Mouse (Mus musculus) testis, postnatal 14 days (tissue): ENCODE data around the gene Pard3.

Experiments
- DNase-seq: peaks from one replicate; pipeline ENCODE4 v3.0.0; 2021; ENCODE audit warnings: low spot score

Gene Pard3

DNA sequence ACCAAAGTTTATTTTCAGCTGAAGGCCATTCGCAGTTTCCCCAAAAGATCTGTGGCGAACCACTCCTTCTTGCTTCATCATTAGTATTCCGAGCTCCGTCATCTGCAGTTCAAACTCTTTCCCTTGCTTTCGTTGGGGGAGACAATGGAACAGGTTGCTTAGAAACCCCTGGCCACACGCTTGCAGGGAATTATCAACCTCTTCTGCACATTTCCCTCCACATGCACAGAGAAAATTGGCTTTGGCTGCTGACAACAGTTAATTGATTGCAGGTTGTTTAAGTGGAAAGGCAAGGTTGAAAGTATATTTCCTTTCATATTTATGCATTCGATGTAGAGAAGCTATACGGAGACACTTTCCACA, 166.5 kb downstream of the Pard3 start:
- no peak for DNase-seq

DNA sequence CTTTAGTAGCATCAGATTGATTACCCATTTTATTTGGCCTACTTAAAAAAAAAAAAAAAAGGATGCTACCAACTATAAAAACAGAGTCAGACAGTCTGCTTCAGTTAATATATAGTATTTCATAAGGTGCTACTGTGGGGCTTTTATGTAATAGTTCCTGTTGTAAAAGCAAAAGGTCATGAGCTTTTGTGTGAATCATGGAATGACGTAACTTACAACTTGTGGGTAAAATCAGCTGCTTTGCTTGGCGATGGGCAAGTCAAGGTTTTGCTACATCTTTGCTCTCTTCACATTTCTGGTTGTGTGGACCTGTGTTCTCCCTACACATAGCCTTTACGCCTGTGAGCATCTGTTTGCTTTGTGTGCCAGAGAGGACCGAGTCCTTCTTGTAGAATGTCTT, 179.7 kb downstream of the Pard3 start:
- no peak for DNase-seq

DNA sequence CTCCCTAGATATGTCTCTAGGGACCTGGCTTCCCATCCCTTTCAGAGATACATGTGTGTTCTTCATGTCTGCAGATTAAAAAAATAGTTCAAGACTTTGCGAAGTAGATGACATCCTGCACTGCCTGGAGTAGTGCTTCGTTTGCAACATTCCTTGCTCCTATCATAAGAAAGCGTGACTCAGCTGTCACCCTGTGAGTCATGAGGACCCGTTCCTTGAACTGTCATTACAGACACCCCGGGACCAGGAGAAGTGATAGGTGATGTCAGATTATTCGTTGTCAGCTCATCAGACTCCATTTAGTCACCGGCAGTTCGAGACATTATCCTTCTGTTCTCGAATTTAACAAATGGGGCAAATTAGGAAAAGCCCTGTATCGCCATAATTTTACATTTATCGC, 180.1 kb downstream of the Pard3 start:
- no peak for DNase-seq

DNA sequence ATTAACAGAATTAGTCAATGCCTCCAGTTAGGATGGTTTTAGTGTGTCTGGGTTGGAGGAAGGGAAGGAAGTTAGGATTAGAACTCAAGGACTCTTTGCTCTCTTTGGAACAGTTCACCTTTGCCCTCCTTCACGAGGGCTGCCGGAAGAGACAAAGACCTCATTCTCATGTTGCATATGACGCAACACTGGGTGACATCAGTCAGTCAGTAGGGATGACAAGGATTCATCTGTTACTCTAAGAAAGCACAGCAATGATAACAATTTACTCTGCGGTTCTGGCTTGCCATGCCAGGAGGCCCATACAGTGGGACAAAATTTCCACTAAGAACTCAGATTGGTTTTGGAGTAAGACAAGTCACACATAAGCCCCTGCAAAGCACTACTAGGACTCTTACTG, 187.1 kb downstream of the Pard3 start:
- DNase-seq, result no peak

DNA sequence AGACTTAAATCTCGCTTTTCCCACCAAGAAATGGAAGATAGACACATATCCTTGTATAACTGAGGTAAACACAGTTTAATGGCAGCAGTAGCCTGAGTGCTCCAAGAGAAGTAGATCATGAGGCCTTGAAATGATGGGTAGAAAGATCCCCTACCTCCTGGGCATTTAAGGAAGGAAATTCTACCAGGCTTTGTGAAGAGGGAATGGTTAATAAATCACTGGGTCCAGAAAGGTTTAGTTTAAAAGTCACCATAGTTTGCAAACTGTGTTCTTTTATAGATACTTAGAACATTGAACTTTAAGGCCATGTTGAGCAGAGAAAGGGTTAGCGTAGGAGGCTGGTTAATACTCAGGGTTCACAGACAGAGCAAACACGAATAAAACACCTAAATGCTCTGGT, 187.8 kb downstream of the Pard3 start:
- DNase-seq, result no peak

DNA sequence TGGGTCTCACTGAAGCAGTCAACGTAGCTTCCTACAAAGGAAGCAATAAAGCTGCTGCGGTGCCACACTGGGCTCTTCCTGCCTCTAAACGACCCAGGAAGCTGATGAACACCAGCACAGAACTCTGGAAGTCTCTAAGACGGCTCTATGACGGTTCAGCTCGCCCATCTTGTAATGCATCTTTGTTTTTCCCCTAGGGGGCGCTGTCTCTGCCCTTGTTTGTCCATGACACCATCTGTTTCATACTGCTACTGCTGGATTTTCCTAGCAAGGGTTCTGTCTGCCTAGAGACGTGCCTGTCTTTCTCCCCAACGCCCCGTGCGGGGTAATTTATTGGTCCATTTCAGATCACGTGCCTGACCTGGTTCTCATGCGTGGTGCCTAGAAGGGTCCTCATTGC, 188.3 kb downstream of the Pard3 start:
- DNase-seq, result peak; percentile 53

DNA sequence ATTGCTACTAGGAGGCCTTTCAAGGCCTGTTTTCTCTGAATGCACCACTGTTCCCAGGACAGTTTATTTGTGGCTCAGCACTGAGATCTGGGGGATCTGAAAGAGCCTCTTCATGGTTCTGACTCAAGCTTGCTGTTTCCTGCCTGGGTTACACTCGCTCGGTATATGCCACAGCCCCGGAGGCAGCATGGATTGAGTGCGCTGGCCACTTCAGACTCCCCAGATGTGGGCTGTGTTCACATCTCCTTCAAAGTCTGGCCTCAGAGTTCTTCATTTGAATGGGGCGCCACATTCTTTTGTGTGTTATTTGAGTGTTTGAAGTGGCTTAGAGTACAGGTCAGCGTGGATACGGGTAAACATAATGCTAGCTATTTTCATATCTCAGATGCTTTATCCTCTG, 190.9 kb downstream of the Pard3 start:
- no peak for DNase-seq

DNA sequence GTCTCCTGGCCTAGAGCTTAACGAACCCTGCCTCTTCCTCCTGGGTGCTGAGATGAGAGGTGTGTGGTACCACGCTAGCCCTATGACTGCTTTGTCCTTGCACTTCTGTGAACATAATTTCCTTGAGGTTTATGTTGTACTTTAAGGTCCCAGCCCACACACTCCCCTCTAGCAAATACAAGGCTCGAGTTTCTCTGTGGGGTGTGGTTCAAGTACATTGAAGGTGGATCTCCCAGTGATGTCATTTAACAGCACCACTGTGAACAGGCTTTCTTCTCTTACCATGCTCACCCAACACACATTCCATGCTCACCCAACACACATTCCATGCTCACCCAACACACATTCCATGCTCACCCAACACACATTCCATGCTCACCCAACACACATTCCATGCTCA, 193.4 kb downstream of the Pard3 start:
- DNase-seq, result no peak

DNA sequence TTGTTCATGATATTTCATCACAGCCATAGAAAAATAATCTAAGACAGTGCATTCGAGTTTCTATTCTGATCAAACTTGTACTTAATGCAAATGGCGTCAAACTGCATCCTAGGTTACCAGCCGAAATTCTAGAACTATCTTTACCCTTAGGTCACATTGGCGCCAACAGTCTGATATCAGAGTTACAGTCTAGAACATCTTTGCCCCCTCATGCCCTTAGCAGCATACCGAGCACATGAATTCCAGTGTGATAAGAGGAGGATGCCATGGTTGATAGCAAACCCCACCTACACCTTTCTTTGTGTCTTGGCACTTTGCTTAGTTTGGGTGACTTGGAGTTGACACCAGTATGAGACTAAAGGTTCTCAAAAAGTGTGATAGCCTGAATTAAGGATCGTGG, 197.4 kb downstream of the Pard3 start:
- no peak for DNase-seq

DNA sequence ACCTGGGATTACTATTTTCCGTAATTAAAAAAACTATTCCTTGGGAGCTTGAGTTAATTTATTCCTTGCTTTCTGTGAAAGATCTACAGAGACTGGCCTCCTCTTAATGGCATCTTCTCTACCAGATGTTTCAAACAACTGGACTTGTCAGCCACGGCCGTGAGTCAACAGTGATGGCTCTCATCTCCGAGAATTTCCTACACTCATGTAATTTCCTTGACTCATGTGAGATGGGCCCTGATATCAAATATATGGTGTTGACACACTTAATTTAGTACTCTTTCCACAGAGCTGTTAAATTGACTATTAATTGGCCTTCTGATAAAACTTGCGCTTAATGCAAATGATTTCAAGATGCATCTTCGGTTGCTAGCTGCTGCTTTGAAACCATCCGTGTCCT, 198.3 kb downstream of the Pard3 start:
- DNase-seq, result no peak

DNA sequence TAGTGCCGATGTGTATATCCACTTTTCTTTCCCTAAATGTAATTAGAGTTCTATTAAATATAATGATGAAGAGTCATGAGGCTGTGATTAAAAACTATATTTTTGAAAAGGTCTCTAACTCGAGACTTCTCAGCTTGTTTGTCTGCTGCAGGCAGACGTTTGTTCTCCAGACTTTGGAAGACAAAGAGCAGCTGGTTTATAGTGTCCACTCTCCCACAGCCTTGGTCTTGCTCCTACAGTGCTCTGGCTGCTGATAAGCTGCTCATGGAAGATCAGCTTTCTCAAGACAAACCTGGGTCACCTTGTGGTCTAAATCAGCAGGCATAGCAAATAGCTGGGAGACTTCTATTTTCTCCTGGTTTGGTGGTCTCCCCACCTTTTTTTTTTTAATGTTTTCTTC, 198.7 kb downstream of the Pard3 start:
- no peak for DNase-seq

DNA sequence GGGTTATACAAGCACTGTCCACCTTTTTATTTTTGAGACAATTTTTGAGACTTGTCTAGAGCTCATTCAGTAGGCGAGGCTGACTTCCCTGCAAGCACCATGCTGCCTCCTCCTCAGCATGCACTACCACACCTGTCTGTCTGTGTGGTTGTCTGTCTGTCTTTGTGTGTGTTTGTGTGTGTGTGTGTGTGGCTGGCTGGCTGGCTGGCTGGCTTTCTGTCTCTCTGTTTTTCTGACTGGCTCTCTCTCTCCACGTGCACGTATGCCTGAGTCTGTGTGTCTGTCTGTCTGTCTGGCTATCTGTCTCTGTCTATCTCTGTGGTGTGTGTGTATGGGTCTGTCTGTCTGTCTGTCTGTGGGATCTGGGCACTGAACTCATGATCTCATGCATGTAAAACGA, 199.2 kb downstream of the Pard3 start:
- DNase-seq, result no peak

DNA sequence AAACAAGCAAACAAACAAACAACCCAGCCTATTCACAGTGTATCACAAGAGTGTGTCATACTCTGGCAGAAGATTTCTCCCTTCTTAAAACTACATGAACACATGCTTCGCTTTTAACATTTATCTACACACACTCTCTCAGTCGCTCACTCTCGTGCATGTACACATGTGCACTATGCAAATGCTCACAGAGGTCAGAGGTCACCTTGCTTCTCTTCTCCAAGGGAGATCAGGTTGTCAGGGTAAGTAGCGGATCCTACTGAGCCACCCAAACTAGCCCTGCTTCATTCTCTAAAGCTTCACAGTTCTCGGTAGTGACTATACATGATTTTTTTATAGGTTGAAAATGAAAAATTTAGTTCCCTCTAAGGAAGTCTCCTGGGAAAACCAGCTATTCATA, 199.8 kb downstream of the Pard3 start:
- no peak for DNase-seq

DNA sequence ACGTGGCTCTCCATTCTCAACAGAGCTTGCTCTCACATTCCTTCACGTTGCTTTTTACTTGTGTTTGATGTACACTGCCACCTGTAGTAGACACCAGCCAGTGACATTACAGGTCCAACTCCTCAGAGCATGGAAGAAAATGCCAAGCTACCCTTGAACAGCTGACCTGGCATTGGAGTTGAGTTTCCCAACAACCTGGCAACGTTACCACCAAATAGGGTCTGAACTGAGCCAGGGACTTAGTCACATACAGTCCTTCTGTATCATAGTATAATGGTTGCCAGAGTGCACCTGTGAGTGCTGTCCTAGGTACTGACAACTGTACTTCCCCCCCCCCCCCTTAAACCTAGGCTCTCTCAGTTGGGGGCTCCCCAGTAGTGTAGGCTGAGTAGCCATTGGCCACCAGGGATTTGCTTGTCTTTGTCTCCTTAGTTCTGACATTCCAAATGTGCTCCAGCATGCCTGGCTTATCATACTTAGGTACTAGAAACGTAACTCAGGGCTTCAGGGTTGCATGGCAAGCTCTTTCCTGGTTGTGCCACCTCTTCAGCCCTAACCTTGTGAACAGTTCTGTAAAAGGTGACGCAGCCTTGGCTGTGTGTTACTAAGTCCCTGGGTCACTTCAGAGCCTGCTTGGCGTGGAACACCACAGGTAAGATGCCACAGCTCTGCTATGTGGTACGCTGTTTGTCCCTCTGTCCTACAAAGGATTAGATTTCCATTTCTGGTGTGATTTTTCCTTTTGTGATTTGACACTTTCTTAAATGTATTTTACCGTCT, 201.2 kb downstream of the Pard3 start:
- DNase-seq, result no peak

DNA sequence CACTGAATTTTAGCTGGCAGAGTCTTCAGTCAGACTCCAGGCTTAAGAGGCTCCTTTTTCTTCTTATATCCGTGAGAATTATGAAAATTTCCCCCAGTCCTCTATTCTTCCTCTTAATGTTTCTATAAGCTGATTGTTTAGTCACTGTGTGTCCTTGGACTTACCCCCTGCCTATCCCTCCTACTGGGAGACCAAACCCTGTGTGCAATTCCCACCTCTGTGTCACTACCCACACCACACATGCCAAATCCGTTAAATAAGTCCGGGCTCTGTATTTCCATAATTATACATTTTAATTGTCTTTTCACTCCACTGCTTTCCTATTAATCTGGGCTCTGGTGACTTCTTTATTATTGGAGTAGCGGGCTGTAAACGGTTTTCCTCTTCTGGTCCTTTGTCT, 203.1 kb downstream of the Pard3 start:
- no peak for DNase-seq

DNA sequence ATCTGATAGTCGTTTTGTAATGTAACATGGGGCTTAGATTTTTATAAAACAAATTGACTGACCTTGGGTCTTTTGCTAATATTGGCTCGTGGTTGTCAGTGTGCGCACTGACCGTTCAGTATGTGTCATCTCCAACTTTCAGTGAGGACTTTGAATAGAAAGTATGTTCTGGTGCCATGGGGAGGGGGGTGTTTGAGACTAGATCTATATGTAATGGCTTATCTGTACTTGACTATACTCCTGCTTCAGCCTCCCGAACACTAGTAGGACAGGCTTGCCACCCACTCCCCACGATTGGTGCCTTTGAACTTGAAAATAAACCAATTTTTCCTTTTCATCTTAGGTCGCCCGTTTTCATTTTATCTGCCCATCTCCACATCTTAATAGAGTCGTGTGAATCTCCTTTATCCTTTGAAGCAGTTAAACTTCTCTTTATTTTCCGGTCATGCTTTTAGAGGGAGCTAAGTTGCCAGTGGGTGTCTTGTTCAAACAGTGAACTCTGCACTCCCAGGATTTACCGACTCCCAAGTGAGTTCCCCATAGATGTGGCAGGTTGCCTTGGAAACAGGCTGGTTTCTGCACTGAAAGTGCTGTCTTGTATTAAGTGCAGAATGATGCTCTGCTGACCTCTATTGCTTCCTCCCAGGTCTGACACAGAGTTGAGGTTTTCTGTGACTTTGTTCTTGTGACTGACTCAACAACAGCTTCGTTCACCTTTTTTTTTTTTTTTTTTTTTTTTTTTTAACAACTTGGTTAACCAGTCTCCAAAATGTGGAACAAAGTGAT, 204.7 kb downstream of the Pard3 start:
- DNase-seq, result no peak

DNA sequence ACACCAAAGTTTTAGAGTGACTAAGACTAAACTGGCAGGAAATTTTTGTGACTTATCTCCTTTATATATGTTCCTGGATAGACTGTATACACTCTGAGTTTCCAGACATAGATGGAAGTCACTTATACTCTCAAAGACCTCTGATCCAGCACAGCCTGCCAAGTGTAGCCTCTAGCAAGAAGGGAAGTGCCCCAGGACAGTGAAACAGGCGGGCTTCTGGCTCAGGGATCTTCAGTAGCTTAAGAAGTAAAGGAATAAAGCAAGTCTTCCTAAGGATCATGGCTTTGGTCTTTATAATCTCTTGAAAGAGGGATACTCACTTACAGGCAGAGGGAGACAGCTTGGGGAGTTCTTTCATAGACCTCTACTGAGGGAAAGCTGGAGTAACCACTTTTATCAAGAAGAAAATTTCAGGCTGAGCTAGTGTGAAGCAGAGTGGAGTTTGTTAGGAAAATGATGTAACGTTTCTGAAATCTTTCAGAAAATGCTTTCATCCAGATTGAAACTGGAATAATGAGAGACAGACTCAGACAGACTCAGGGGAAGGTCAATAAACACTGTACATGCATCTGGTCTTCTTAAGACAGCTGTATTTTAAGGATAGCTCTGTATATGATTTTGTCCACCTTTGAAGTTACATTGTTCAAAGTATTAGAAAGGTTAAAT, 205.5 kb downstream of the Pard3 start:
- DNase-seq, result no peak

DNA sequence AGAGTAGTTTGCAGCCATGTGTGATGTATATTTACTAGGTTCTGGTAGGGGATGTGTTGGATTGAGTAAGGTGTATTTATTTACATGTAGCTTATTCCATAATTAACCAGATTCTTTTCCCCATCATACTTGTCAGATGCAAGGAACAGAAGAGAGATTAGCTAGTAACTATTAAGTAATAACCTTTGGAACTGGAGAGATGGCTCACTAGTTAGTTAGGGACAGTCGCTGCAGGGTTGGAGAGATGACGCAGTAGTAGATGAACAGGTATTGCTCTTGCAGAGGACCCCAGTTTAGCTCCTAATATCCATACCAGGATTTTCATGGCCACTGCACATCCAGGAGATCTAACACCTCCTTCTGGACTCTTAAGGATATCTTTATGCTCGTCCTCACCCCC, 207.5 kb downstream of the Pard3 start:
- DNase-seq, result no peak

DNA sequence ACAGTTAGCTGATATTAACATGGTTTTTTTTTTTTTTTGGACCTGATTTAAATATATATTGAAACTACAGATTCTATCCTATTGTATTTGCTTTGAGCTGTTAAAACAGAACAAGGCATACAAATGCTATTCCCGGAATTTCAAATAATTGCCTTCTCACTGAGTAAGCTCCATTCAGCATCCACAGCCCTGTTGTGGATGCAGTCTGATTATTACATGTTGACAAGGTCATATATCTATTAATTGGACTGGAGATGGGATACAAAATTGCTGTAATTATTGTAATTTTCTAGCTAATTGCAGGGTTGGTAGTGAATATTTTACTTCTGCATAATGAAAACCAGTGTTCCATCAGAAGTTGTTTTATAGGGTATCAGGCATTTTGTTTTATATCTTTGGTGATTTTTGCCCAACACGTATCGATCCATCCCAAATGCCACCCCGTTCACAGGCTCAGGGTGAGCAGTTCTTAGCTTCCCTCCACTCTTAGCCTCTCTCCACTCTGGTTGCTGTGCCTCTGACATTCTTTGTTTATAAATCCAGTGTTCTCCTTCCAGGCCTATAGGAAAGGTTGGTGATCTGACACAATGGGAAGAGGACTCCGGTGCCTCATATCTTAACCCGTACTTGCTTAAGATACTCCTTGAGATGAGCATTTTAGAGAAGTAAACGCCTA, 216.7 kb downstream of the Pard3 start:
- no peak for DNase-seq

DNA sequence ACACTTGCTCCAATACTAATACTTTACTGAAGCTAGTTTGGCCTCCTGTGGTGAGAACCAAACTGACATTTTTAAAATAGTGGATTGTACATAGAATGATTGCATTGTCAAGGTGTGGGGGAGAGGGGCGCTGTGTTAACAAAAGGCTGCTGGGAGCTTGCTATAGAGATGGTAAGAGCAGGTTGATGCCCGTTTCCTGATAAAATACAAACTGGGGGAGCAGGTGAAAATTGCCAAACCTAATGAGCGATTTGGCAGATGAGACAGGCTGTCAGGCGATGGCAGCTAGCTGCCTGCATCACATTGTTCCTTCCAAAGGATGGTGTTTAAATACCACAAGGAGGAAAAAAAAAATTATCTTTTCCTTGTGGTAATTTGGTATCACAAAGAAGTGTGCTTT, 217.3 kb downstream of the Pard3 start:
- no peak for DNase-seq

DNA sequence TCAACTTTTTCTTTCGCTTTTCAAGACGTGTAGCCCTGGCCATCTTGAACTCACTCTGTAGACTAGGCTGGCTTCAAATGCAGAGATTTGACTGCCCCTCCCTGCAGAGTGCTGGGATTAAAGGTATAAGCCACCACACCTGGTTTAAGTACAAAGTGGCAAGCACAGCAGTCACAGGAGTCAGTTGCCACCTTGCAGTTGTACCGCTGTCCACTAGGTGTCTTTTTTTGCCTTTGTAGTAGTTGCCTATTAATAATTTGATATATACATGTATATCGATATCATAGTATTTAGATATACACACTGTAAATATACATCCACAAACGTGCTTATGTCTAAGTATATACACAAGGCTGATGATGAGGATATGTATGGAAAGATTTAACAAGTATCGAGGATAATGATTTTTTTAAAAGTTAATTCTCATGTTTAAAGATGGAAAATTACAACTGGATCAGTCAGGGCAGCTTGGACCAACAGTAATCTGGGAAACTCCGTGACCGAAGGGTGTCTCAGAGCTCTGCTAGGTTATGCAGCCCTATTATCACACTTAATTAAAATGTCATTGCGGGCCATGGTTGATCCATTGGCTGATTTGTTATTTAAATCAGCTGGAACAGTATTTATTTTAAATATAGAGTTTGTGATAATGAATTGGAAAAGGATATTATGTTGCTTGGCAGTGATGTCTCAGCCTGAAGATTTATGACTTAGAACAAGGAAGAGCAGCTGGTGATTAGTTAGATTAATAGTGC, 220.9 kb downstream of the Pard3 start:
- DNase-seq, result no peak

DNA sequence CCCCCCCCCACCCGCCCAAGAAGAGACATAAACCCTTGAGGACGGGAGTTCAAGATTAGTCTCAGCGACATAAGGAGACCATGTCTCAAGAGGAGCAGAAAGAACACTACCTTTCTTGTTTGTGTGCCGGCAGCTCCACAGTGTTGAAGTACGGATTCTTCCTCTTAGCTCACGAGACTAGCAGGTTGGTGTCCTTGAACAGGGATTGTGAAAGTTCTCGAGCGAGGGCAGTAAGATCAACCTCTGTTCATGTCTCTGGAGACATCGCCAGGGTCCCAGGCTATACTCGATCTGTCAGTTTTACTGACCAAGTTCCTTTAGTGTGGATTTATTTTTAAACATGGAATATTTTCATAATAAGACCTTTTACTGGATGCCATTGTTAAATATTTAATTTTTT, 224.1 kb downstream of the Pard3 start:
- no peak for DNase-seq
